Mouse (Mus musculus): ENCODE results near the gene Sema4d. TPM values are rescaled to one million over a fixed set of nuclear protein-coding genes. Genes with fewer than 3 reads are reported as not detected.

Sema4d gene
- total and polyA plus RNA-seq, 3 experiments = 17.3 to 64.7 (median 62.1) TPM

DNA sequence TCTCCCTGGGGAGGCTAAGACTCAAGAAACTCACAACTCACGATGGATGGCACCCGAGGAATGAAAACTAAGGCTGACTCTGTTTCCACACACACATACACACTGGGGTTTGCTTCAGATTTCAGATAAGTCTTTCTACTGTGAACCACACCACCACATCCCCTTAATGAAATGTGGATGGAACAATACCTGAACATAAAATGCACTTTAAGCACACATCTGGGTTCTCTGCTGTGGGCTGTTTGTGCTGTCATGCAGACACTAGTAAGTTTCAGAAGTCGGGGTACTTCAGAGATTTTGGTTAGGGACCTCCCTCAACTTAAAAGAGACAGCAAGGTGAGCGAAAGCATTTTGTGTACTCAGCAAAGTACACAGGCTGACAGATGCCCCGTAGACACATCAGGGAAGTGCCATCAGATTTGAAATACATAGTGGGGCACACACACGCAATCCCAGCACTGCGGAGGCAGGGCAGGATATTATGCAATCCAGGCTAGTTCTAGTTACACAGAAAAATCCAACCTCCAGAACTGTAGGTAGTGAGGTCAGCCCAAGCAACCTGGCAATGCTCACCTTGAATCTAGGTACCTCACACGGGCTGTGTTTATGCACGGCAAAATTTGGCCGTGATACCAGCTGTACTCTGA is 12.9 kb downstream of the Sema4d start:
- DNase-seq (ENCODE audit: low spot score) = no peak
- no peaks in the 10 kb centered on the region for H3K9me3 ChIP-seq (replicated peaks)
- H3K4me3 ChIP-seq (ENCODE audit: low read depth, low read length) = no peak overlapping the region
- no peaks in the 10 kb centered on the region for H3K27me3 ChIP-seq (ENCODE audit: insufficient read depth, low read length)
- ATAC-seq (ENCODE audit: extremely low read depth, insufficient number of reproducible peaks, low FRiP score, poor library complexity, severe bottlenecking) = no peak
- peaks cover 89% of the 10 kb centered on the region for H3K36me3 ChIP-seq (replicated peaks)
- peaks cover 74% of the 10 kb centered on the region for H3K4me1 ChIP-seq (ENCODE audit: insufficient read depth, low read depth, low read length)
- TF ChIP-seq POLR2AphosphoS5 (IDR thresholded peaks at IDR 0.05; ENCODE audit: insufficient replicate concordance, low read depth, low read length) = no peak
- TF ChIP-seq GATA1 (IDR thresholded peaks at IDR 0.05; ENCODE audit: borderline replicate concordance, low read length) = no peak
- no peak for TF ChIP-seq CTCF (IDR thresholded peaks at IDR 0.05; ENCODE audit: low read depth, low read length)
- no peak for TF ChIP-seq GATA2 (IDR thresholded peaks at IDR 0.05; ENCODE audit: borderline replicate concordance, low read depth, low read length)
- TF ChIP-seq TAL1 (conservative IDR thresholded peaks at IDR 0.05; ENCODE audit: low read depth, low read length) = no peak

DNA sequence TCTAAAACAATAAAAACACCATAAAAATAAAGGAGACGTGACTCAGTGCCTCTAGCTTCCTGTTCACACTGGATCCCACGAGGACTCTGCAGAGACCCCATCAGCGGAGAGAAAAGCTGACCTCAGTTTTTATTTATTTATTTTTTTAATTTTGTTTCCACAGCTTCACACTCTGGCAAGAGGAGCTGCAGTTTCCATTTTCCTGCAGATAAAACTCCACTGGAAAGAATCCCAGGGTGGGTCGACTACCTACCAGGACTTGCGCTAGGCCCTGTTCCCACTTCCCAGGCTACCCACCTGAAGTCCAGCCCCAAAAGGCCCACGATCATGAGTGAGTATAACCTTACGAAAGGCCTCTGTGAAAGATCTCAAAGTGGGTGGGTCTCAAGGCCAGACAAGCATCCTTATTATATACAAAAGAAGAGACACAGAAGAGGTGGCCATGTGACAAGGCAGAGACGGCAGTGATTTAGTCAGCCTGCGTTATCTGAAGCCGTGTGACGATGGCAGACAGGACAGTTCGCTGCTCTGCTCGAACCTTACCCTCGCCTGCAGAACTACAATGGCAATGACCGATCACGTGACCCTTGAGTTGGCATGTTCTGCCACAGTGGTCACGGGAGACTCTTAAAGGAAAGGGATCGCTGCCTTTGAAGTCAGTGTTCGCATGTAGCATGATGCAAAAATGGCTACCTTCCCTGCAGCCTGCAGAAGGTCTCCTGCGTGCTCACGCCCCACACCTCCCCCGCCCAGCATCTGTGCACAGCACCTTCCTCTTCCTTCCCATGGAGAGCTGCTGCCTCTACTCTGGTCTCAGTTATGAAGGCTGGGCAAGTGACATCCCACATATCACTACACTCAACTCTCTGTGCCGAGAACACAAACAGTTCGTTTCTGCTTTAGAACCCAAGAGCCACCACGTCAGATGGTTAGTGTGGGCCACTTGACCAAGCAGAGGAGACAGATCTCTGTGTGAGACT is 14.3 kb downstream of the Sema4d start:
- H3K27me3 ChIP-seq (ENCODE audit: insufficient read depth, low read length) = no peaks in the 10 kb centered on the region
- no peak for DNase-seq (ENCODE audit: low spot score)
- no peak for ATAC-seq (ENCODE audit: extremely low read depth, insufficient number of reproducible peaks, low FRiP score, poor library complexity, severe bottlenecking)
- peaks cover 93% of the 10 kb centered on the region for H3K36me3 ChIP-seq (replicated peaks)
- TF ChIP-seq CTCF (IDR thresholded peaks at IDR 0.05; ENCODE audit: low read depth, low read length) (no peak), TAL1 (conservative IDR thresholded peaks at IDR 0.05; ENCODE audit: low read depth, low read length) (no peak), POLR2AphosphoS5 (IDR thresholded peaks at IDR 0.05; ENCODE audit: insufficient replicate concordance, low read depth, low read length) (no peak), GATA1 (IDR thresholded peaks at IDR 0.05; ENCODE audit: borderline replicate concordance, low read length) (no peak), GATA2 (IDR thresholded peaks at IDR 0.05; ENCODE audit: borderline replicate concordance, low read depth, low read length) (no peak)
- no peaks in the 10 kb centered on the region for H3K9me3 ChIP-seq (replicated peaks)
- no peak overlapping the region; the same call in 1 of the 2 replicates for H3K4me3 ChIP-seq (ENCODE audit: low read depth, low read length)
- peaks cover 75% of the 10 kb centered on the region for H3K4me1 ChIP-seq (ENCODE audit: insufficient read depth, low read depth, low read length)

DNA sequence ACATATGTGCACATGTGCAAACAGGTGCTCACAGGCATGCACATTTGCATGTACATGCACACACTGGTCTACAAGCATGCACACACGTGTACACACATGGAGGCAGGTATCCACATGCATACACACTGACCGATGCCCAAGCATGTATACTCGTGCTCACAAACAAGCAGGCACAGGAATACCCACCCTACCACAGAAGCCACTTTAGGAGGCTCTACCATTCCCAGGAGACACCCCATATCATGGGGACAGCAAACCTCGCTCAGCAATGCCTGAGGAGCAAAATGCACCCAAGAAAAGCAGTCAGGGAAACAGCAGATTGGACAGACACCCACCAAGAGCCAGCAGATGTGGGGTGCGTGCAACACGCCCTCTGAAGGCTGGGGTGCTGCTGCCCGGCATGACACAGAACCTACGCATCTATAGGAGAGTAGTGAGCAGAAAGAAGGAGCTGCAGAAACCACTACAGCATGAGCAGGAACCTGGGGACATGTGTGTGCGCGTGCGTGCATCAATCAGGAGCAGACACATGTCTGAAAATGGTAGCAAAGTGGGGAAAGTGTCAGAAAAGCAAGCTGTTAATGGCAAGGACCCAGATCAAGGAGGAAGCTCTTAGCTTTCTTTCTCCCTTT is 15.1 kb downstream of the Sema4d start:
- no peak overlapping the region for H3K4me3 ChIP-seq (ENCODE audit: low read depth, low read length)
- H3K9me3 ChIP-seq (replicated peaks) = no peaks in the 10 kb centered on the region
- no peak for TF ChIP-seq TAL1 (conservative IDR thresholded peaks at IDR 0.05; ENCODE audit: low read depth, low read length)
- DNase-seq (ENCODE audit: low spot score) (no peak), ATAC-seq (ENCODE audit: extremely low read depth, insufficient number of reproducible peaks, low FRiP score, poor library complexity, severe bottlenecking) (no peak)
- H3K4me1 ChIP-seq (ENCODE audit: insufficient read depth, low read depth, low read length) = peaks cover 71% of the 10 kb centered on the region
- peaks cover 92% of the 10 kb centered on the region for H3K36me3 ChIP-seq (replicated peaks)
- no peaks in the 10 kb centered on the region for H3K27me3 ChIP-seq (ENCODE audit: insufficient read depth, low read length)

DNA sequence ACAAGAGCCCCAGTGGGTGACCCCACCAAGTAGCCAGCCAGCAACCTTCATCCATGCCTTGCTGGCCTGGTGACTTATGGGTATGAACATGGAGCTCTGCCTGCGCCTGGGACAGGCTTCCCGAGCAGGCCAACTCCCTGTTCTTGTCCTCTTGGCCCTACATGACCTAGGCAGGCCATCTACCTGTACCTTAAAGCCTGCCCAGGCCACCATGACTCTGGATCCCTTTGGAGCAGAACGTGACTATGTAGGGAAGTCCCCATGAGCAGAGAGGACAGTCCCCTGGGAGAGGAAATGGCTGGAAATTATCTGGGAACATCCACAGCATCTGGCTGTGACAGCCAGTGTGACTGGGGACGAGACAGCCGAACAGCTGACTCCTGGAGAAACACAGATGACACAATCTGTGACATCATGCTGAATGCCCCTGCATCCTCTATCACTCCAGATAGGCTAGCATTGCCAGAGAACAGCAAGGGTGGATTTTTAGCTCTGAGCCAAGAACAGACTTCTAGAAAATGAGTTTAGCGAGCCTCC is 15.7 kb downstream of the Sema4d start:
- ATAC-seq (ENCODE audit: extremely low read depth, insufficient number of reproducible peaks, low FRiP score, poor library complexity, severe bottlenecking) (no peak), DNase-seq (ENCODE audit: low spot score) (no peak)
- TF ChIP-seq GATA1 (IDR thresholded peaks at IDR 0.05; ENCODE audit: borderline replicate concordance, low read length) (no peak), CTCF (IDR thresholded peaks at IDR 0.05; ENCODE audit: low read depth, low read length) (no peak), GATA2 (IDR thresholded peaks at IDR 0.05; ENCODE audit: borderline replicate concordance, low read depth, low read length) (no peak), TAL1 (conservative IDR thresholded peaks at IDR 0.05; ENCODE audit: low read depth, low read length) (no peak), POLR2AphosphoS5 (IDR thresholded peaks at IDR 0.05; ENCODE audit: insufficient replicate concordance, low read depth, low read length) (no peak)
- Histone ChIP-seq H3K9me3 (replicated peaks) (no peaks in the 10 kb centered on the region), H3K4me1 (ENCODE audit: insufficient read depth, low read depth, low read length) (peaks cover 71% of the 10 kb centered on the region), H3K4me3 (ENCODE audit: low read depth, low read length) (peak overlapping the region; percentile 49; the same call in 1 of the 2 replicates), H3K36me3 (replicated peaks) (peaks cover 93% of the 10 kb centered on the region), H3K27me3 (ENCODE audit: insufficient read depth, low read length) (no peaks in the 10 kb centered on the region)

DNA sequence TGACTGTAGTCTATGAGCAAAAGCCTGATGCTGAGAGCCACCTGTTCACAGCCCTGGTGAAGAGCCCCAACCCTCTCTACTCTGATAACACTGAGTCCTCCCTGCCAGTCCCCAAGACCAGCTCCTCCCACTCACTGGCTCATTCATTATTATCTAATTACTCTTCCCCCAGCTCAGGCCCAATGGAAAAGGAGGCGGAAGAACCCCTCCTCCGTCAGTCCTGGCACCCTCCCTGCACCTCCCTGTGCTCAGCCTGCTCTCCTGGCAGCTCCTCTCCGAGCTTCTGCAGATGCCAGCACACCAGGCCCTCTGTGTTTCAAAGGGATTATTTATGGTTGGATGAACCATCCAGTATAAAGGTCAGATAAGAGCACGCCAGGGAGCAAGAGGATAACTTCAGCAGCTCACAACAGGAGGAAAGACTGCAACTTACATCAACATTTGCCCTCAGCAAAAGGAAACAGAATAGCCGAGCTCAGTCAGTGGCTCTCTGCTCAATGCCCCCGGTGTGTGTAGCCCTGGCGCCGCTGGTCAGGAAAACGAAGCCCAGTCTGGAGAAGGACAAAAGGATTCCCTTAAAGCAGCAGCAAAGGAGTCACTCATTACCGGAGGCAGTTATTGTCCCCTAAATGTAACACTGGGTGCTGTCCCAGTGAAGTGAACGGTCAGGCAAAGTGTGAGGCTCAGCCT is 16.4 kb downstream of the Sema4d start:
- peak; percentile 90 for ATAC-seq (ENCODE audit: extremely low read depth, insufficient number of reproducible peaks, low FRiP score, poor library complexity, severe bottlenecking)

More for the DNA sequence above, 16.4 kb downstream of the Sema4d start:
- Histone ChIP-seq H3K9me3 (replicated peaks) (no peaks in the 10 kb centered on the region), H3K27me3 (ENCODE audit: insufficient read depth, low read length) (no peaks in the 10 kb centered on the region), H3K4me3 (ENCODE audit: low read depth, low read length) (peak overlapping the region; percentile 49; the same call in 1 of the 2 replicates), H3K36me3 (replicated peaks) (peaks cover 94% of the 10 kb centered on the region), H3K4me1 (ENCODE audit: insufficient read depth, low read depth, low read length) (peaks cover 67% of the 10 kb centered on the region)
- TF ChIP-seq GATA1 (IDR thresholded peaks at IDR 0.05; ENCODE audit: borderline replicate concordance, low read length) = no peak
- no peak for TF ChIP-seq GATA2 (IDR thresholded peaks at IDR 0.05; ENCODE audit: borderline replicate concordance, low read depth, low read length)
- TF ChIP-seq CTCF (IDR thresholded peaks at IDR 0.05; ENCODE audit: low read depth, low read length) = no peak
- no peak for TF ChIP-seq TAL1 (conservative IDR thresholded peaks at IDR 0.05; ENCODE audit: low read depth, low read length)
- no peak for TF ChIP-seq POLR2AphosphoS5 (IDR thresholded peaks at IDR 0.05; ENCODE audit: insufficient replicate concordance, low read depth, low read length)
- DNase-seq (ENCODE audit: low spot score) = peak; percentile 63

Data from G1E (cell line).